Mouse (Mus musculus) stomach, embryonic 16.5 days (tissue): ENCODE results near the gene Olfr1058. TPM values are rescaled to one million over a fixed set of nuclear protein-coding genes. Genes with fewer than 3 reads are reported as not detected.
"Not testable (repeated sequence)": the region's sequence is repeated elsewhere in the genome, so short reads cannot be mapped to it uniquely, and the experiment has no call there.

Source experiments
- ATAC-seq: fragments of 200-750 bp; cut with Nextera tagmentation; 2 replicates; pipeline ENCODE4 v1.8.0; 2017; ENCODE audit warnings: moderate number of reproducible peaks, moderate TSS enrichment; ENCODE audit not compliant: insufficient read depth, low FRiP score
- H3K27ac ChIP-seq: fragments of 300-500 bp; sonication (generic); 2 replicates; pipeline ENCODE4 v1.5.1; 2014; ENCODE audit warnings: low read length
- H3K27me3 ChIP-seq: fragments of 300-500 bp; sonication (generic); 2 replicates; pipeline ENCODE4 v1.6.1; 2014; ENCODE audit warnings: low read length, control low read depth, mixed read lengths; ENCODE audit not compliant: control insufficient read depth, insufficient read depth
- H3K36me3 ChIP-seq: fragments of 300-500 bp; sonication (generic); 2 replicates; pipeline ENCODE4 v1.6.1; 2014; ENCODE audit warnings: low read length; ENCODE audit not compliant: control insufficient read depth, insufficient read depth
- H3K4me1 ChIP-seq: fragments of 300-500 bp; sonication (generic); 2 replicates; pipeline ENCODE4 v1.6.1; 2014; ENCODE audit warnings: low read length, control low read depth, mixed read lengths; ENCODE audit not compliant: control insufficient read depth, insufficient read depth
- H3K4me2 ChIP-seq: fragments of 300-500 bp; sonication (generic); 2 replicates; pipeline ENCODE4 v1.6.1; 2014; ENCODE audit warnings: low read depth, low read length, mixed read lengths
- H3K4me3 ChIP-seq: fragments of 300-500 bp; sonication (generic); replicated peaks from 2 replicates; pipeline ENCODE4 v1.5.1; 2014; ENCODE audit warnings: mild to moderate bottlenecking, low read length
- H3K9ac ChIP-seq: fragments of 300-500 bp; sonication (generic); 2 replicates; pipeline ENCODE4 v1.6.1; 2014; ENCODE audit warnings: low read length
- H3K9me3 ChIP-seq: fragments of 300-500 bp; sonication (generic); replicated peaks from 2 replicates; pipeline ENCODE4 v1.6.1; 2016; ENCODE audit warnings: low read length, control low read depth; ENCODE audit not compliant: control insufficient read depth
- whole genome bisulfite sequencing: fragments of 180-500 bp; shearing (Covaris S2); extraction: QIAGEN DNeasy Blood & Tissue Kit; methylation state at CpG from one replicate; pipeline ENCODE4 v1.1.7; 2014; 5-methylcytosine and 5-hydroxymethylcytosine counted together
- polyA plus RNA-seq: library from polyadenylated mRNA; unstranded; fragments of >200 nt; fragmentation: Nextera tagmentation; extraction: Ambion mirVana; gene quantifications from 2 replicates; pipeline ENCODE4 v1.2.1, GENCODE M21; 2015

Olfr1058 gene
- not detected in 2 replicates for polyA plus RNA-seq

GRCm38 (mm10) chr2:86388461-86388860 is at the start of gene Olfr1058:
Gene Olfr1058, minus strand, starts transcription at chr2:86388561.
- H3K27ac ChIP-seq, H3K4me3 ChIP-seq, H3K9me3 ChIP-seq, H3K27me3 ChIP-seq, H3K36me3 ChIP-seq, H3K9ac ChIP-seq, H3K4me1 ChIP-seq, ATAC-seq, H3K4me2 ChIP-seq: not testable (repeated sequence)

GRCm38 (mm10) chr2:86428511-86428910 is 40.1 kb upstream of the Olfr1058 start:
- ATAC-seq, H3K4me3 ChIP-seq, H3K9ac ChIP-seq, H3K27ac ChIP-seq, H3K36me3 ChIP-seq, H3K4me1 ChIP-seq, H3K4me2 ChIP-seq, H3K9me3 ChIP-seq, H3K27me3 ChIP-seq: not testable (repeated sequence)
- WGBS, result 88% methylated on average over 8 of the region's 8 CpGs

GRCm38 (mm10) chr2:86426649-86427048 is 38.3 kb upstream of the Olfr1058 start, which contains the start of gene Olfr1062:
Gene Olfr1062, minus strand, starts transcription at chr2:86426749.
- H3K4me2 ChIP-seq, H3K4me1 ChIP-seq, H3K9ac ChIP-seq, H3K9me3 ChIP-seq, H3K27ac ChIP-seq, H3K4me3 ChIP-seq, H3K36me3 ChIP-seq, ATAC-seq, H3K27me3 ChIP-seq: not testable (repeated sequence)

- 73% methylated on average over 1 of the region's 1 CpGs for WGBS
- no peaks in the 10 kb centered on the region for H3K9me3 ChIP-seq
These were observed 25.6 kb upstream of the Olfr1058 start, which contains the start of gene Olfr1061 for GRCm38 (mm10) chr2:86413950-86414349. Gene Olfr1061, minus strand, starts transcription at chr2:86414050.

DNA sequence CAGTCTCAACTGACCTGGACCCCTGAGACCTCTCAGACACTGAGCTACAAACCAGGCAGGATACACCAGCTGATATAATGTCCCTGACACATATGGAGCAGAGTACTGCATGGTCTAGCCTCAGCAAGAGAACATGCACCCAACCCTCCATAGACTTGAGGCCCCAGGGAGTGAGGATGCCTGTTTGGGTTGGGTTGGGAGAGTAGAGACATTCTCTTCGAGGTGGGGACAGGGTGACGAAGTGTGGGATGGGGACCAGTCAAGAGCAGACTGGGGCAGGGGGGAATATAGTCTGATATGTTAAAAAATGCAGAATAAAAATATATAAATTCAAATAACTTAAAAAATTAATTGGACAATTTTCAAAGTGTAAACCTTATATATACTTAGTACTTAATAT is 6.8 kb upstream of the Olfr1058 start:
- Histone ChIP-seq H3K36me3 (no peaks in the 10 kb centered on the region), H3K27ac (no peak overlapping the region), H3K27me3 (no peaks in the 10 kb centered on the region), H3K4me3 (no peak overlapping the region), H3K4me2 (no peak overlapping the region), H3K9ac (no peak overlapping the region), H3K9me3 (no peaks in the 10 kb centered on the region), H3K4me1 (no peaks in the 10 kb centered on the region)
- WGBS, result 84% methylated on average over 2 of the region's 2 CpGs
- no peak for ATAC-seq

More at GRCm38 (mm10) chr2:86413950-86414349, 25.6 kb upstream of the Olfr1058 start, which contains the start of gene Olfr1061:
- Histone ChIP-seq H3K4me1 (no peaks in the 10 kb centered on the region), H3K27ac (no peak within 1 kb of the TSS), H3K27me3 (no peaks in the 10 kb centered on the region), H3K9ac (no peak within 1 kb of the TSS), H3K4me3 (no peak within 1 kb of the TSS), H3K4me2 (no peak within 1 kb of the TSS), H3K36me3 (no peaks in the 10 kb centered on the region)
- ATAC-seq, result no peak

GRCm38 (mm10) chr2:86378293-86378692 is 10.1 kb downstream of the Olfr1058 start, which contains the start of gene Olfr1057:
Gene Olfr1057, minus strand, starts transcription at chr2:86378393.
- no peaks in the 10 kb centered on the region for H3K9me3 ChIP-seq
- H3K27me3 ChIP-seq, result no peaks in the 10 kb centered on the region
- no peak within 1 kb of the TSS for H3K27ac ChIP-seq
- ATAC-seq, result no peak
- no peak within 1 kb of the TSS for H3K4me3 ChIP-seq
- no peaks in the 10 kb centered on the region for H3K36me3 ChIP-seq
- H3K9ac ChIP-seq, result no peak within 1 kb of the TSS
- no peaks in the 10 kb centered on the region for H3K4me1 ChIP-seq
- H3K4me2 ChIP-seq, result no peak within 1 kb of the TSS

GRCm38 (mm10) chr2:86366342-86366741 is 22.0 kb downstream of the Olfr1058 start:
- WGBS, result 67% methylated on average over 1 of the region's 6 CpGs

GRCm38 (mm10) chr2:86362369-86362768 is 26.0 kb downstream of the Olfr1058 start, which contains the start of gene Olfr1056:
Gene Olfr1056, minus strand, starts transcription at chr2:86362469.
- Histone ChIP-seq H3K36me3 (no peaks in the 10 kb centered on the region), H3K9me3 (no peaks in the 10 kb centered on the region), H3K27me3 (no peaks in the 10 kb centered on the region), H3K4me1 (no peaks in the 10 kb centered on the region), H3K9ac (no peak within 1 kb of the TSS), H3K4me3 (no peak within 1 kb of the TSS), H3K4me2 (no peak within 1 kb of the TSS), H3K27ac (no peak within 1 kb of the TSS)
- ATAC-seq, result no peak

More at GRCm38 (mm10) chr2:86366342-86366741, 22.0 kb downstream of the Olfr1058 start:
- H3K4me1 ChIP-seq, H3K36me3 ChIP-seq, H3K4me3 ChIP-seq, H3K9ac ChIP-seq, H3K4me2 ChIP-seq, H3K9me3 ChIP-seq, ATAC-seq, H3K27ac ChIP-seq, H3K27me3 ChIP-seq: not testable (repeated sequence)

- H3K9ac ChIP-seq, H3K4me3 ChIP-seq, ATAC-seq, H3K27ac ChIP-seq, H3K27me3 ChIP-seq, H3K9me3 ChIP-seq, H3K4me2 ChIP-seq, H3K4me1 ChIP-seq, H3K36me3 ChIP-seq: not testable (repeated sequence)
- 81% methylated on average over 1 of the region's 1 CpGs for WGBS
These were observed 36.6 kb downstream of the Olfr1058 start for GRCm38 (mm10) chr2:86351751-86352150.

DNA sequence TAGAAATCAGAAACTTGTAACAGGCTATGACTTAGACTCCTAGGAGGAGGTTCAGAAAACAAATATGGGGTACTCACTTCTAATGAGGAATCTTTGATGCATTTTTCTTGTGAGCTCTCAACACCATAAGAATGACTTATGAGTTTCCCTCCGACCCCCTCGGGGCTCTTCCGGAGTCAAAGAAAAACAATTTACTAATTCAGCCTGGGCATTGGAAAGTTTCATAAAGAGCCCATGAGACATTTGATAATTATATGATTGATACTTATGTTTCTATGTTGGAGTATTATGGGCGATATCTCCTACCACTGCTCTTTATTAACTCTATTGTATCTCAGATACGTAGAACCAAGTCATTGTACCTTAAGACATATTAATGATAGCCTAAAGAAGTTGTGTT is 38.2 kb downstream of the Olfr1058 start, which contains the start of gene Olfr1055:
Gene Olfr1055, minus strand, starts transcription at position 101 of the 400 bp plus-strand sequence.
- ATAC-seq, result no peak
- H3K9me3 ChIP-seq, result no peaks in the 10 kb centered on the region
- no peaks in the 10 kb centered on the region for H3K36me3 ChIP-seq
- no peak within 1 kb of the TSS for H3K27ac ChIP-seq
- no peaks in the 10 kb centered on the region for H3K4me1 ChIP-seq
- WGBS, result 85% methylated on average over 5 of the region's 5 CpGs
- H3K27me3 ChIP-seq, result no peaks in the 10 kb centered on the region
- no peak within 1 kb of the TSS for H3K9ac ChIP-seq
- H3K4me3 ChIP-seq, result no peak within 1 kb of the TSS
- no peak within 1 kb of the TSS for H3K4me2 ChIP-seq
